Mouse (Mus musculus): Measurements from ENCODE around the gene Ccdc170. TPM values are rescaled to one million over a fixed set of nuclear protein-coding genes. Genes with fewer than 3 reads are reported as not detected.
A peak's percentile ranks its signal among the peaks of the same experiment; 100 is the strongest.
"Not testable (repeated sequence)": the region's sequence is repeated elsewhere in the genome, so short reads cannot be mapped to it uniquely, and the experiment has no call there.

The Ccdc170 gene
- not detected in 2 replicates for polyA plus RNA-seq (2015; fragmentation: Nextera tagmentation; extraction: Ambion mirVana)

- DNase-seq = no peak
- H3K27ac ChIP-seq (ENCODE audit: low read depth) = no peak within 1 kb of the TSS
These were observed at the start of gene Ccdc170 for GRCm38 (mm10) chr10:4482355-4482754. Ccdc170 (plus strand) TSS chr10:4482502.

GRCm38 (mm10) chr10:4432996-4433755 is 49.1 kb upstream of the Ccdc170 start:
- Histone ChIP-seq H3K27me3 (ENCODE audit: insufficient read depth, low read length) (no peaks in the 10 kb centered on the region), H3K9ac (replicated peaks) (peak overlapping the region; percentile 86), H3K4me1 (ENCODE audit: insufficient read depth) (peaks cover 27% of the 10 kb centered on the region), H3K4me2 (ENCODE audit: low read depth, low read length) (peak overlapping the region; percentile 90), H3K4me3 (ENCODE audit: low read depth, low read length) (peak overlapping the region; percentile 68), H3K36me3 (replicated peaks; ENCODE audit: insufficient read depth, low read length) (0 out of 2 replicates have a peak, but pooled peaks cover 9% of the 10 kb centered on the region), H3K9me3 (ENCODE audit: low read length) (no peaks in the 10 kb centered on the region), H3K27ac (ENCODE audit: low read depth) (peak overlapping the region; percentile 96)
- DNase-seq (no peak), ATAC-seq (no peak)
- WGBS (ENCODE audit: insufficient replicate concordance) = 6% methylated on average over 19 of the region's 19 CpGs
- TF ChIP-seq EP300 (IDR thresholded peaks at IDR 0.05; ENCODE audit: low read depth) (no peak), CTCF (IDR thresholded peaks at IDR 0.05; ENCODE audit: low read depth) (peak; percentile 37)

More at GRCm38 (mm10) chr10:4482355-4482754, at the start of gene Ccdc170:
- Histone ChIP-seq H3K9ac (replicated peaks) (no peak within 1 kb of the TSS), H3K4me2 (ENCODE audit: low read depth, low read length) (no peak within 1 kb of the TSS), H3K9me3 (ENCODE audit: low read length) (no peaks in the 10 kb centered on the region), H3K36me3 (replicated peaks; ENCODE audit: insufficient read depth, low read length) (no peaks in the 10 kb centered on the region), H3K27me3 (ENCODE audit: insufficient read depth, low read length) (no peaks in the 10 kb centered on the region), H3K4me1 (ENCODE audit: insufficient read depth) (0 out of 2 replicates have a peak, but pooled peaks cover 6% of the 10 kb centered on the region), H3K4me3 (ENCODE audit: low read depth, low read length) (no peak within 1 kb of the TSS)
- 57% methylated on average over 11 of the region's 11 CpGs for whole genome bisulfite sequencing (ENCODE audit: insufficient replicate concordance)
- no peak for ATAC-seq
- TF ChIP-seq EP300 (IDR thresholded peaks at IDR 0.05; ENCODE audit: low read depth) (no peak), CTCF (IDR thresholded peaks at IDR 0.05; ENCODE audit: low read depth) (no peak)

GRCm38 (mm10) chr10:4433871-4434270 is 48.4 kb upstream of the Ccdc170 start:
- Histone ChIP-seq H3K27ac (ENCODE audit: low read depth) (peak overlapping the region; percentile 96; the same call in 1 of the 2 replicates), H3K4me2 (ENCODE audit: low read depth, low read length) (peak overlapping the region; percentile 90), H3K4me3 (ENCODE audit: low read depth, low read length) (peak overlapping the region; percentile 68; the same call in 1 of the 2 replicates), H3K9ac (replicated peaks) (peak overlapping the region; percentile 86; the same call in 1 of the 2 replicates), H3K4me1 (ENCODE audit: insufficient read depth) (peaks cover 27% of the 10 kb centered on the region), H3K36me3 (replicated peaks; ENCODE audit: insufficient read depth, low read length) (peaks cover 10% of the 10 kb centered on the region; the same call in 1 of the 2 replicates)
- DNase-seq; H3K27me3 ChIP-seq (ENCODE audit: insufficient read depth, low read length); H3K9me3 ChIP-seq (ENCODE audit: low read length); ATAC-seq: not testable (repeated sequence)
- 76% methylated on average over 2 of the region's 2 CpGs for WGBS (ENCODE audit: insufficient replicate concordance)

- no peak for DNase-seq
- peaks cover 26% of the 10 kb centered on the region for H3K36me3 ChIP-seq (replicated peaks; ENCODE audit: insufficient read depth, low read length)
- H3K9me3 ChIP-seq (ENCODE audit: low read length) = no peaks in the 10 kb centered on the region
- H3K4me2 ChIP-seq (ENCODE audit: low read depth, low read length) = no peak overlapping the region
- peaks cover 19% of the 10 kb centered on the region for H3K4me1 ChIP-seq (ENCODE audit: insufficient read depth)
- WGBS (ENCODE audit: insufficient replicate concordance) = 75% methylated on average over 3 of the region's 3 CpGs
- no peak for ATAC-seq
- TF ChIP-seq EP300 (IDR thresholded peaks at IDR 0.05; ENCODE audit: low read depth) (no peak), CTCF (IDR thresholded peaks at IDR 0.05; ENCODE audit: low read depth) (no peak)
- H3K4me3 ChIP-seq (ENCODE audit: low read depth, low read length) = no peak overlapping the region
- H3K27me3 ChIP-seq (ENCODE audit: insufficient read depth, low read length) = no peaks in the 10 kb centered on the region
- no peak overlapping the region for H3K9ac ChIP-seq (replicated peaks)
- H3K27ac ChIP-seq (ENCODE audit: low read depth) = no peak overlapping the region
These were observed 46.9 kb upstream of the Ccdc170 start for GRCm38 (mm10) chr10:4435416-4435815.

DNA sequence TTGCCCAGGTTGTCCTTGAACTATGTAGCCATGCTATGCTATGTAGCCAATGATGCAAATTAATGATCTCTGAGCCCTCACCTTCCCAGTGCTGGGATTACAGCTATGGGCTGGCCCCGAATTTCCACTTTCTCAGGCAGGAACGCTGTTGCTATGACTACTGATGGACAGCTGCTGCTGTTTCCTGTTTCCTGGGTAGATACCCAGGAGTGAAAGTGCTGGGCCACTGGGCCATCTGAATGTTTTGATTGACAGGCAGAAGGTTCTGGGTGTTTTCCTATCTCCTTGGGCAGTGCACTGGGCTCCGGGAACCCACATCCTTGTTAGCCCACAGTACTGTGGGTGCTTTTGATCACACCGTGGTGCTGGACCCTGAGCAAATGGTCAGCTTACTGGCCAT is 25.9 kb upstream of the Ccdc170 start:
- no peak overlapping the region for H3K9ac ChIP-seq (replicated peaks)
- no peak for DNase-seq
- WGBS (ENCODE audit: insufficient replicate concordance) = 32% methylated on average over 4 of the region's 4 CpGs
- peaks cover 19% of the 10 kb centered on the region for H3K36me3 ChIP-seq (replicated peaks; ENCODE audit: insufficient read depth, low read length)
- 0 out of 2 replicates have a peak, but pooled peaks have one; percentile 25 for ATAC-seq
- no peaks in the 10 kb centered on the region for H3K27me3 ChIP-seq (ENCODE audit: insufficient read depth, low read length)
- H3K9me3 ChIP-seq (ENCODE audit: low read length) = no peaks in the 10 kb centered on the region
- TF ChIP-seq CTCF (IDR thresholded peaks at IDR 0.05; ENCODE audit: low read depth) = no peak
- no peak for TF ChIP-seq EP300 (IDR thresholded peaks at IDR 0.05; ENCODE audit: low read depth)
- no peaks in the 10 kb centered on the region for H3K4me1 ChIP-seq (ENCODE audit: insufficient read depth)
- no peak overlapping the region for H3K4me3 ChIP-seq (ENCODE audit: low read depth, low read length)
- H3K4me2 ChIP-seq (ENCODE audit: low read depth, low read length) = no peak overlapping the region
- no peak overlapping the region for H3K27ac ChIP-seq (ENCODE audit: low read depth)

GRCm38 (mm10) chr10:4460201-4460600 is 22.1 kb upstream of the Ccdc170 start:
- no peak overlapping the region for H3K4me3 ChIP-seq (ENCODE audit: low read depth, low read length)
- H3K9me3 ChIP-seq (ENCODE audit: low read length) = no peaks in the 10 kb centered on the region
- no peaks in the 10 kb centered on the region for H3K27me3 ChIP-seq (ENCODE audit: insufficient read depth, low read length)
- H3K36me3 ChIP-seq (replicated peaks; ENCODE audit: insufficient read depth, low read length) = peaks cover 4% of the 10 kb centered on the region; the same call in 1 of the 2 replicates
- no peak overlapping the region for H3K27ac ChIP-seq (ENCODE audit: low read depth)
- WGBS (ENCODE audit: insufficient replicate concordance) = 79% methylated on average over 2 of the region's 2 CpGs
- ATAC-seq (no peak), DNase-seq (no peak)
- H3K4me2 ChIP-seq (ENCODE audit: low read depth, low read length) = no peak overlapping the region
- no peak overlapping the region for H3K9ac ChIP-seq (replicated peaks)
- no peaks in the 10 kb centered on the region for H3K4me1 ChIP-seq (ENCODE audit: insufficient read depth)
- TF ChIP-seq CTCF (IDR thresholded peaks at IDR 0.05; ENCODE audit: low read depth) = no peak
- no peak for TF ChIP-seq EP300 (IDR thresholded peaks at IDR 0.05; ENCODE audit: low read depth)
